Mouse (Mus musculus) CH12.LX (cell line): ENCODE measurements at regions not wholly inside any gene's neighbourhood (a gene's known extent, or its start where the extent isn't known, plus 50 kb on each side); places are given as distances from the start of the nearest gene placed in this dataset.

Experiments
- DNase-seq: peaks from one replicate; pipeline ENCODE4 v3.0.0-alpha.2; 2013; ENCODE audit errors: extremely low read depth
- H3K27ac ChIP-seq: 2 replicates; pipeline ENCODE4 v1.5.1; 2012; ENCODE audit warnings: low read depth, mild to moderate bottlenecking, control low read depth, moderate library complexity; ENCODE audit not compliant: insufficient read depth
- H3K27me3 ChIP-seq: replicated peaks from 2 replicates; pipeline ENCODE3; 2012; ENCODE audit warnings: inconsistent platforms
- H3K36me3 ChIP-seq, 2 experiments: replicated peaks in 1 of 2; 2 replicates each; pipeline versions ENCODE3 to v1.6.1; 2012; ENCODE audit warnings: inconsistent platforms in 1 of 2, low read length in 1 of 2, mild to moderate bottlenecking in 1 of 2, mixed read lengths in 1 of 2, moderate library complexity in 1 of 2; ENCODE audit not compliant: control insufficient read depth in 1 of 2, insufficient read depth in 1 of 2
- H3K4me1 ChIP-seq, 2 experiments: 2 replicates each; pipeline ENCODE4 v1.6.1; 2012; ENCODE audit warnings: inconsistent platforms in 1 of 2, moderate library complexity in 1 of 2; ENCODE audit not compliant: insufficient read depth in 2 of 2, control insufficient read depth in 1 of 2
- H3K4me2 ChIP-seq: 2 replicates; pipeline ENCODE4 v1.6.1; 2012; ENCODE audit warnings: low read depth, mild to moderate bottlenecking, control low read depth; ENCODE audit not compliant: poor library complexity, insufficient read depth, severe bottlenecking
- H3K4me3 ChIP-seq, 3 experiments: fragments of 150-350 bp in 1 of 3; sonication (generic) in 1 of 3; replicated peaks in 1 of 3; 2 replicates each; pipeline versions ENCODE3 to v1.5.1; 2011 to 2012; ENCODE audit warnings: low read depth in 2 of 3, low read length in 2 of 3, mild to moderate bottlenecking in 2 of 3, moderate library complexity in 2 of 3, control low read depth in 1 of 3, improper control_type of control experiment in 1 of 3, inconsistent platforms in 1 of 3, mixed read lengths in 1 of 3; ENCODE audit not compliant: poor library complexity in 1 of 3
- H3K79me2 ChIP-seq: replicated peaks from 2 replicates; pipeline ENCODE4 v1.6.1; 2012; ENCODE audit warnings: mild to moderate bottlenecking, moderate library complexity; ENCODE audit not compliant: control insufficient read depth, poor library complexity, insufficient read depth, severe bottlenecking; ENCODE audit errors: extremely low read depth
- H3K9ac ChIP-seq: 2 replicates; pipeline ENCODE4 v1.6.1; 2012; ENCODE audit warnings: low read depth, mild to moderate bottlenecking, control low read depth, moderate library complexity; ENCODE audit not compliant: insufficient read depth
- H3K9me3 ChIP-seq: replicated peaks from 2 replicates; pipeline ENCODE3; 2012; ENCODE audit warnings: low read length, inconsistent platforms, mixed read lengths
- CHD2 ChIP-seq: IDR thresholded peaks from 2 replicates; pipeline ENCODE4 v1.6.1; 2011; ENCODE audit warnings: low read length, improper control_type of control experiment
- CTCF ChIP-seq, 2 experiments: IDR thresholded peaks in 1 of 2; conservative IDR thresholded peaks in 1 of 2; 2 replicates each; pipeline ENCODE4 v1.5.1; 2011 to 2012; ENCODE audit warnings: low read depth in 2 of 2, low read length in 2 of 2, improper control_type of control experiment in 1 of 2, inconsistent platforms in 1 of 2, mild to moderate bottlenecking in 1 of 2, moderate library complexity in 1 of 2
- E2F4 ChIP-seq: IDR thresholded peaks from 2 replicates; pipeline ENCODE4 v1.6.1; 2011; ENCODE audit warnings: low read depth, low read length, improper control_type of control experiment; ENCODE audit not compliant: insufficient replicate concordance
- ELF1 ChIP-seq: IDR thresholded peaks from 2 replicates; pipeline ENCODE4 v1.6.1; 2014; ENCODE audit warnings: low read depth, mild to moderate bottlenecking, inconsistent platforms, low read length, improper control_type of control experiment
- ETS1 ChIP-seq: conservative IDR thresholded peaks from 2 replicates; pipeline ENCODE4 v1.6.1; 2012; ENCODE audit warnings: low read depth, mild to moderate bottlenecking, inconsistent platforms, low read length, improper control_type of control experiment, moderate library complexity
- GABPA ChIP-seq: IDR thresholded peaks from 2 replicates; pipeline ENCODE4 v1.6.1; 2012; ENCODE audit warnings: low read depth, low read length, improper control_type of control experiment, inconsistent platforms; ENCODE audit not compliant: insufficient replicate concordance
- IRF4 ChIP-seq: IDR thresholded peaks from 2 replicates; pipeline ENCODE4 v1.6.1; 2014; ENCODE audit warnings: low read depth, mild to moderate bottlenecking, inconsistent platforms, low read length, improper control_type of control experiment
- JUN ChIP-seq: IDR thresholded peaks from 2 replicates; pipeline ENCODE4 v1.6.1; 2011; ENCODE audit warnings: low read depth, mild to moderate bottlenecking, low read length, improper control_type of control experiment, moderate library complexity; ENCODE audit not compliant: insufficient read depth
- KAT2A ChIP-seq: IDR thresholded peaks from 2 replicates; pipeline ENCODE4 v1.6.1; 2012; ENCODE audit warnings: low read length, improper control_type of control experiment, inconsistent platforms; ENCODE audit not compliant: insufficient replicate concordance
- MAFK ChIP-seq: IDR thresholded peaks from 2 replicates; pipeline ENCODE4 v1.6.1; 2011; ENCODE audit warnings: low read length, improper control_type of control experiment; ENCODE audit not compliant: insufficient replicate concordance
- MAZ ChIP-seq: IDR thresholded peaks from 2 replicates; pipeline ENCODE4 v1.6.1; 2012; ENCODE audit warnings: low read depth, mild to moderate bottlenecking, inconsistent platforms, low read length, improper control_type of control experiment, moderate library complexity
- MEF2A ChIP-seq: IDR thresholded peaks from 2 replicates; pipeline ENCODE4 v1.6.1; 2014; ENCODE audit warnings: low read depth, mild to moderate bottlenecking, inconsistent platforms, low read length, improper control_type of control experiment, borderline replicate concordance
- NELFE ChIP-seq: IDR thresholded peaks from 2 replicates; pipeline ENCODE4 v1.6.1; 2011; ENCODE audit warnings: low read depth, low read length, improper control_type of control experiment
- PAX5 ChIP-seq: IDR thresholded peaks from 2 replicates; pipeline ENCODE4 v1.6.1; 2012; ENCODE audit warnings: low read length, inconsistent platforms, mixed read lengths
- POLR2A ChIP-seq: IDR thresholded peaks from 2 replicates; pipeline ENCODE4 v1.6.1; 2011; ENCODE audit warnings: low read depth, mild to moderate bottlenecking, improper control_type of control experiment, low read length
- POLR2AphosphoS2 ChIP-seq: IDR thresholded peaks from 2 replicates; pipeline ENCODE4 v1.6.1; 2011; ENCODE audit warnings: low read depth, low read length, improper control_type of control experiment
- RAD21 ChIP-seq: IDR thresholded peaks from 2 replicates; pipeline ENCODE4 v1.6.1; 2011; ENCODE audit warnings: low read depth, mild to moderate bottlenecking, low read length, improper control_type of control experiment, moderate library complexity
- SIN3A ChIP-seq: IDR thresholded peaks from 2 replicates; pipeline ENCODE4 v1.6.1; 2012; ENCODE audit warnings: low read length, improper control_type of control experiment, inconsistent platforms
- SMC3 ChIP-seq: IDR thresholded peaks from 2 replicates; pipeline ENCODE4 v1.6.1; 2011; ENCODE audit warnings: low read depth, low read length, improper control_type of control experiment
- TBP ChIP-seq: conservative IDR thresholded peaks from 2 replicates; pipeline ENCODE4 v1.6.1; 2011; ENCODE audit warnings: low read depth, low read length, improper control_type of control experiment
- TCF12 ChIP-seq: IDR thresholded peaks from 2 replicates; pipeline ENCODE4 v1.6.1; 2014; ENCODE audit warnings: low read depth, mild to moderate bottlenecking, inconsistent platforms, low read length, improper control_type of control experiment
- USF1 ChIP-seq: IDR thresholded peaks from 2 replicates; pipeline ENCODE4 v1.6.1; 2014; ENCODE audit warnings: low read depth, mild to moderate bottlenecking, inconsistent platforms, low read length, improper control_type of control experiment
- USF2 ChIP-seq: conservative IDR thresholded peaks from 2 replicates; pipeline ENCODE4 v1.6.1; 2011; ENCODE audit warnings: low read depth, low read length, improper control_type of control experiment
- ZMIZ1 ChIP-seq: IDR thresholded peaks from 2 replicates; pipeline ENCODE4 v1.6.1; 2012; ENCODE audit warnings: low read depth, mild to moderate bottlenecking, inconsistent platforms, low read length, improper control_type of control experiment
- ZNF384 ChIP-seq: IDR thresholded peaks from 2 replicates; pipeline ENCODE4 v1.6.1; 2012; ENCODE audit warnings: low read depth, low read length, improper control_type of control experiment, inconsistent platforms
- dilution Hi-C: fragments of 300-500 bp; cut with MboI; formaldehyde crosslinking; loops from 2 replicates; pipeline ENCODE4 v1.14.3; 2020; ENCODE audit warnings: low sequenced_read_pairs; ENCODE audit not compliant: extremely low pct_unique_long_range_greater_than_20kb, extremely low pct_ligation_motif_present
- in situ Hi-C: fragments of 300-500 bp; cut with MboI; formaldehyde crosslinking; loops from 3 replicates; pipeline ENCODE4 v1.14.3; 2019; ENCODE audit warnings: low sequenced_read_pairs, low pct_ligation_motif_present, low pct_unique_long_range_greater_than_20kb, mixed read lengths

GRCm38 (mm10) chr1:183622341-183622740 is 204.3 kb downstream of the Hhipl2 start:
- dilution Hi-C loops (no loop called here), in situ Hi-C loops (no loop called here)
- H3K27me3 ChIP-seq, result no peaks in the 10 kb centered on the region
- H3K4me3 ChIP-seq, result no peak overlapping the region
- H3K36me3 ChIP-seq, result no peaks in the 10 kb centered on the region
- peaks cover 0 to 10% of the 10 kb centered on the region in 2 experiments; a peak in 2 of 4 replicates for H3K4me1 ChIP-seq
- H3K79me2 ChIP-seq, result no peaks in the 10 kb centered on the region
- DNase-seq, result no peak
- no peak overlapping the region for H3K9ac ChIP-seq
- H3K9me3 ChIP-seq, result no peaks in the 10 kb centered on the region
- TF ChIP-seq SIN3A, result no peak
- TF ChIP-seq USF1, result no peak
- no peak for TF ChIP-seq SMC3
- no peak for TF ChIP-seq POLR2A
- TF ChIP-seq GABPA, result no peak
- no peak for TF ChIP-seq RAD21
- no peak for TF ChIP-seq CTCF (conservative IDR thresholded peaks at IDR 0.05 in 1 of 2, IDR thresholded peaks at IDR 0.05 in 1 of 2; ENCODE audit: low read depth in 2 of 2, low read length in 2 of 2)
- no peak for TF ChIP-seq MEF2A
- TF ChIP-seq ETS1, result no peak
- TF ChIP-seq USF2, result no peak
- TF ChIP-seq ZMIZ1, result no peak
- no peak for TF ChIP-seq KAT2A
- TF ChIP-seq CHD2, result no peak
- TF ChIP-seq IRF4, result no peak
- no peak for TF ChIP-seq NELFE
- TF ChIP-seq, all 38 proteins: peak for 0
- H3K4me2 ChIP-seq, result no peak overlapping the region
- no peak overlapping the region for H3K27ac ChIP-seq

- Histone ChIP-seq H3K79me2 (no peaks in the 10 kb centered on the region), H3K4me3 (no peak overlapping the region), H3K36me3 (no peaks in the 10 kb centered on the region), H3K4me1 (peaks cover 0 to 8% of the 10 kb centered on the region in 2 experiments; a peak in 2 of 4 replicates), H3K27me3 (no peaks in the 10 kb centered on the region), H3K4me2 (no peak overlapping the region), H3K9me3 (no peaks in the 10 kb centered on the region), H3K27ac (no peak overlapping the region), H3K9ac (no peak overlapping the region)
- TF ChIP-seq IRF4, result no peak
- no peak for TF ChIP-seq MAZ
- TF ChIP-seq ELF1, result no peak
- no peak for TF ChIP-seq ETS1
- TF ChIP-seq POLR2AphosphoS2, result no peak
- TF ChIP-seq TCF12, result no peak
- no peak for TF ChIP-seq GABPA
- no peak for TF ChIP-seq ZMIZ1
- TF ChIP-seq MEF2A, result no peak
- no peak for TF ChIP-seq TBP
- no peak for TF ChIP-seq CHD2
- TF ChIP-seq MAFK, result no peak
- no peak for TF ChIP-seq SMC3
- TF ChIP-seq JUN, result no peak
- no peak for TF ChIP-seq PAX5
- no peak for TF ChIP-seq ZNF384
- no peak for TF ChIP-seq NELFE
- no peak for TF ChIP-seq E2F4
- in situ Hi-C loops, result no loop called here
- DNase-seq, result no peak
- dilution Hi-C loops, result no loop called here
Measured at GRCm38 (mm10) chr1:183624266-183624665, 206.3 kb downstream of the Hhipl2 start.
